Mouse (Mus musculus) bone marrow macrophage, adult 2 months (primary cell): ENCODE data around the gene Pdgfb.

Experiments used
- CTCF ChIP-seq: IDR thresholded peaks from 2 replicates; pipeline ENCODE4 v1.5.1; 2012; ENCODE audit warnings: low read depth, mild to moderate bottlenecking, low read length, moderate library complexity
- POLR2A ChIP-seq: IDR thresholded peaks from 2 replicates; pipeline ENCODE4 v1.6.1; 2012; ENCODE audit warnings: mild to moderate bottlenecking, low read depth, low read length, borderline replicate concordance

DNA sequence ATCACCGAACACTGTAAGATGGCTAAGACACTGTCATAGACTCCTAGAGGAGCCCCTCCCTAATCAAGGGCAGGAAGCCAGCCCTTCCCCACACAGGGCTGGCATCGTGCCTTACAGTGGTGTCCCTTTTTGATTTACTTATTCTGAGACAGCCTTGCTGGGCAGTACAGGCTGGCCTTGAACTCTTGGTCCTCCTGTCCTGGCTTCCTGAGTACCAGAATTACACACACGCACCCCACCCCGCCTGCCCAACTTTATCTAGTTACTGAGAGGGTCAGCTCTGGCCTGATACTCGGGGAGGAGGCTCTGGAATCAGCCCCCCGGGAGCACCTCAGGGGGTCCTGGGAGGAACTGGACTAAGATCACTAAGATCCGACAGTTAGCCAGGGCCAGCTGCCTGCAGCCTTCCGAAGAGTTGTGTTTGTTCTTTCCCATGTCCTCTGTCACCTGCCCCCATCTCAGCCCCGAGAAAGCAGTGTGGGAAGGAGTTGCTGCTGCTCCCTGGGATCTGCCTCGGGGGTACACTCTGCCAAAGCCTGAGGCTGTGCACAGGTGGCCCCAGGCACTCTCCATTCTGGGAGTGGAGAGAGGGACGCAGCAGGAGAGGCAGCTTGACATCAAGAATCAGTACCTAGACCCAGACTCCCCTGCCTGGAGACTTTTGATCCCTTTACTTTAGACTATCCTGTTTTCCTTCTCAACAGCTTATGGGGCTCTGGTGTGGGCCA is 62.1 kb downstream of the Pdgfb start:
- TF ChIP-seq CTCF (no peak), POLR2A (no peak)
